Mouse (Mus musculus): Measurements from ENCODE around the gene Slit3.
A peak's percentile ranks its signal among the peaks of the same experiment; 100 is the strongest.

Slit3 gene

GRCm38 (mm10) chr11:35452413-35452812, 331.4 kb downstream of the Slit3 start:
- peak; percentile 15 for DNase-seq (ENCODE audit: low read depth, low spot score)

GRCm38 (mm10) chr11:35454191-35454725, 333.2 kb downstream of the Slit3 start:
- no peak for DNase-seq (ENCODE audit: low read depth, low spot score)

GRCm38 (mm10) chr11:35454781-35455180, 333.8 kb downstream of the Slit3 start:
- DNase-seq (ENCODE audit: low read depth, low spot score), result no peak

GRCm38 (mm10) chr11:35458068-35458467, 337.0 kb downstream of the Slit3 start:
- DNase-seq (ENCODE audit: low read depth, low spot score), result no peak

- DNase-seq (ENCODE audit: low read depth, low spot score), result no peak
Observed at GRCm38 (mm10) chr11:35466701-35467100, 345.7 kb downstream of the Slit3 start.

- no peak for DNase-seq (ENCODE audit: low read depth, low spot score)
Observed at GRCm38 (mm10) chr11:35468847-35469246, 347.8 kb downstream of the Slit3 start.

GRCm38 (mm10) chr11:35469940-35470339, 348.9 kb downstream of the Slit3 start:
- no peak for DNase-seq (ENCODE audit: low read depth, low spot score)

- DNase-seq (ENCODE audit: low read depth, low spot score), result no peak
Observed at GRCm38 (mm10) chr11:35470853-35471252, 349.8 kb downstream of the Slit3 start.

- no peak for DNase-seq (ENCODE audit: low read depth, low spot score)
Observed at GRCm38 (mm10) chr11:35472842-35473616, 352.0 kb downstream of the Slit3 start.

- DNase-seq (ENCODE audit: low read depth, low spot score), result no peak
Observed at GRCm38 (mm10) chr11:35473617-35473996, 352.6 kb downstream of the Slit3 start.

- DNase-seq (ENCODE audit: low read depth, low spot score), result no peak
Observed at GRCm38 (mm10) chr11:35480146-35480545, 359.1 kb downstream of the Slit3 start.

- DNase-seq (ENCODE audit: low read depth, low spot score), result no peak
Observed at GRCm38 (mm10) chr11:35481611-35482363, 360.8 kb downstream of the Slit3 start.

GRCm38 (mm10) chr11:35487966-35488365, 366.9 kb downstream of the Slit3 start:
- no peak for DNase-seq (ENCODE audit: low read depth, low spot score)

GRCm38 (mm10) chr11:35491701-35492100, 370.7 kb downstream of the Slit3 start:
- no peak for DNase-seq (ENCODE audit: low read depth, low spot score)

- no peak for DNase-seq (ENCODE audit: low read depth, low spot score)
Observed at GRCm38 (mm10) chr11:35496874-35497273, 375.9 kb downstream of the Slit3 start.

- DNase-seq (ENCODE audit: low read depth, low spot score), result no peak
Observed at GRCm38 (mm10) chr11:35497961-35498360, 376.9 kb downstream of the Slit3 start.

GRCm38 (mm10) chr11:35502128-35502527, 381.1 kb downstream of the Slit3 start:
- DNase-seq (ENCODE audit: low read depth, low spot score), result no peak

- no peak for DNase-seq (ENCODE audit: low read depth, low spot score)
Observed at GRCm38 (mm10) chr11:35504051-35504450, 383.0 kb downstream of the Slit3 start.

- DNase-seq (ENCODE audit: low read depth, low spot score), result no peak
Observed at GRCm38 (mm10) chr11:35504916-35505315, 383.9 kb downstream of the Slit3 start.

GRCm38 (mm10) chr11:35505316-35505715, 384.3 kb downstream of the Slit3 start:
- no peak for DNase-seq (ENCODE audit: low read depth, low spot score)

- DNase-seq (ENCODE audit: low read depth, low spot score), result no peak
Observed at GRCm38 (mm10) chr11:35505817-35506216, 384.8 kb downstream of the Slit3 start.

GRCm38 (mm10) chr11:35507781-35508390, 386.9 kb downstream of the Slit3 start:
- no peak for DNase-seq (ENCODE audit: low read depth, low spot score)
